Mouse (Mus musculus): ENCODE measurements around the gene Aebp2. TPM values are rescaled to one million over a fixed set of nuclear protein-coding genes. Genes with fewer than 3 reads are reported as not detected.

Gene Aebp2
- polyA plus RNA-seq, 1 experiment from 2014 or later: 11.7 TPM

DNA sequence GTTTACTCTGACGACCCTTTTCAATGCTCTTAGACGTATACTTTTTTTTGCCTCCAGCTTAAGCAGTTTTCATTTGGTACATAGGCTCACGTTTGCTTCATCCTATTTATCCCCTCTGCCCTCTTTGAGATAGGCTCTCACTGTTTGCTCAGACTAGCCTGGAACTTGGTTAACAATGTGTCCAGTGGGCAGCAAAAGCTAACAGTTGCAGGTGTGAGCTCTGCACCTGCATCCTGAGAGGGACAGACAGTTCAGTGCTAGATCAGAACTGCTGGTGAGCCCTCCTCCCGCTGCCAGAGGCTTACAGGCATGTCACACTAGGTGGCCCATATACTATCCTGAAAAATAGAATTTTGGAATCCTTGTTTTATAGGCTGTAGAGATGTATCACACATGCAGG lies 7.8 kb downstream of the Aebp2 start:
- H3K27me3 ChIP-seq: no peaks in the 10 kb centered on the region
- H3K4me1 ChIP-seq (replicated peaks): peaks cover 46% of the 10 kb centered on the region
- 0 out of 2 replicates have a peak overlapping the region, but pooled peaks have one; percentile 4 for H3K4me2 ChIP-seq (replicated peaks)
- H3K9me3 ChIP-seq: no peaks in the 10 kb centered on the region
- peaks cover 11% of the 10 kb centered on the region for H3K36me3 ChIP-seq
- no peak overlapping the region for H3K27ac ChIP-seq
- no peak for ATAC-seq
- 28% methylated on average over 4 of the region's 4 CpGs for WGBS
- H3K9ac ChIP-seq (replicated peaks): no peak overlapping the region
- H3K4me3 ChIP-seq (replicated peaks): no peak overlapping the region

GRCm38 (mm10) chr6:140633616-140634015 lies 11.2 kb downstream of the Aebp2 start:
- WGBS: 90% methylated on average over 8 of the region's 8 CpGs
- Histone ChIP-seq H3K9me3 (no peaks in the 10 kb centered on the region), H3K27ac (no peak overlapping the region), H3K4me2 (replicated peaks) (no peak overlapping the region), H3K27me3 (no peaks in the 10 kb centered on the region), H3K4me1 (replicated peaks) (peaks cover 18% of the 10 kb centered on the region), H3K36me3 (peaks cover 38% of the 10 kb centered on the region), H3K4me3 (replicated peaks) (no peak overlapping the region), H3K9ac (replicated peaks) (no peak overlapping the region)
- no peak for ATAC-seq

DNA sequence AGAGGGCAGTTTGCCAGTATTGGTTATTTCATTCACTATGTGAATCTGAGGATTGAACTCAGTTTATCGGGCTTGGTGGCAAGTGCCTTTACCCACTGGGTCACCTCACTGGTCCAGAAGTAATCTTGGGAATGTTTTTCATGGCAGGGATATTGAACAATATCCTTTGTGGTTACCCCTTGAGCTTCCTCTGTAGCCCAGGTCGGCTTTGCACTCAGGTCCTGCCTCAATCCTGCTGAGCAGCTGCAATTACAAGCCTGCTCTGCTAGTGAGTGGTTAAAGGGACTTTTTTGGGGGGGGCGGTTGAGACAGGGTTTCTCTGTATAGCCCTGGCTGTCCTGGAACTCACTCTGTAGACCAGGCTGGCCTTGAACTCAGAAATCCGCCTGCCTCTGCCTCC lies 13.8 kb downstream of the Aebp2 start:
- Histone ChIP-seq H3K4me1 (replicated peaks) (no peaks in the 10 kb centered on the region), H3K4me3 (replicated peaks) (no peak overlapping the region), H3K27me3 (no peaks in the 10 kb centered on the region), H3K4me2 (replicated peaks) (no peak overlapping the region), H3K27ac (no peak overlapping the region), H3K9me3 (no peaks in the 10 kb centered on the region), H3K36me3 (peaks cover 61% of the 10 kb centered on the region), H3K9ac (replicated peaks) (no peak overlapping the region)
- WGBS: 93% methylated on average over 4 of the region's 4 CpGs
- no peak for ATAC-seq

DNA sequence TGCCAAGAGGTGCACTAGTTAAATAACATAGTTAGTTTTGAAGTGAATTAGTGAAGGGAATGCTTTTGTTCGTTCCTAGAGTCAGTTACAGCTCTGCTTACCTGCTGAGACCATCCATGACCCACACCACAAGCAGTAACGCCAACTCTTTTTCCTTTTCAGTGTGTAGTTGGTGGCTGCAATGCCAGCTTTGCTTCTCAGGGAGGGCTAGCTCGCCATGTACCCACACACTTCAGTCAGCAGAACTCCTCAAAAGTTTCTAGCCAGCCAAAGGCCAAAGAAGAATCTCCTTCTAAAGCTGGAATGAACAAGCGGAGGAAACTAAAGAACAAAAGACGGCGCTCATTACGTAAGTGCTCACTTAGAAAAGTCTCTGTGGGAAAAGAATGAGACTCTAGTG lies 19.5 kb downstream of the Aebp2 start:
- Histone ChIP-seq H3K4me1 (replicated peaks) (no peaks in the 10 kb centered on the region), H3K9ac (replicated peaks) (no peak overlapping the region), H3K4me3 (replicated peaks) (no peak overlapping the region), H3K9me3 (no peaks in the 10 kb centered on the region), H3K36me3 (peaks cover 78% of the 10 kb centered on the region), H3K4me2 (replicated peaks) (no peak overlapping the region), H3K27ac (no peak overlapping the region), H3K27me3 (no peaks in the 10 kb centered on the region)
- ATAC-seq: no peak
- 80% methylated on average over 7 of the region's 7 CpGs for WGBS

DNA sequence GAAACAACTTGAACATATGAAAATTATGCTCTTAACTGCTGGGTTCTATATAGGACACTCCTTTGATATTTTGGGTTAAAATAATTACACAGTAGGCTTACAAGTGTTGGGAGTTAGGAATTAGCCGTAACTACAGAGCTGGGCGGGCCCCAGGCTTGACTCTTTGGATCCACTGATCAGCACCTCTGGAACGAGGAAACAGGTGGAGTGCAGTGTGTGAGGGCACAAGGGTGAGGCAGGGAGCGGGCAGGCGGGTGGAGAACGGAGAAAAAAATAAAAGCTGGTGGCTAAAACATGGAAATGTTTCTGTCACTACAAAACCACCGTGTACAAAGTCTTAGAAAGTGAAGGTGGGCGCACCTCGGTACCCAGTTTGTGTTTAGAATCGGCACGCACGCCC lies 20.2 kb downstream of the Aebp2 start:
- Histone ChIP-seq H3K27ac (no peak overlapping the region), H3K4me3 (replicated peaks) (no peak overlapping the region), H3K27me3 (no peaks in the 10 kb centered on the region), H3K4me2 (replicated peaks) (no peak overlapping the region), H3K9me3 (no peaks in the 10 kb centered on the region), H3K36me3 (peaks cover 77% of the 10 kb centered on the region), H3K4me1 (replicated peaks) (no peaks in the 10 kb centered on the region), H3K9ac (replicated peaks) (no peak overlapping the region)
- 96% methylated on average over 12 of the region's 12 CpGs for WGBS
- ATAC-seq: no peak

DNA sequence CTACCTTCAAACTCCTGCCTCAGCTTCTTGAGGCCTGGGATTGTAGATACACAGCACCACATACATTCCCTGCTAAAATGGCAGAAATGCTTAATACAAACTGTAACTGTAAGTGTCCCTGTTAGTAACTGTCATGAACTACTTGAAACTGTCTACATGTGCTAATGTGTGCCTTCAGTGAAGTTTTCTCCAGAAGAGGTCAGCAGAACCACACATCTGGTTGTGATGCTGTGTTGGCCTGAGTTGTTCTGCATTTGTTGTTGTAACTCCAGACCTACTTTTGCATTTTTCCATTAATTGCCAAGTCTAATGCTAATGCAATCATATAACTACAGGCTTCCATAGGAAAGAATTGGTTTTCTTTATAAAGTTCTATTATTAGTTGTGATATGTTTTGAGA lies 23.5 kb downstream of the Aebp2 start:
- no peak overlapping the region for H3K4me2 ChIP-seq (replicated peaks)
- no peaks in the 10 kb centered on the region for H3K27me3 ChIP-seq
- H3K4me1 ChIP-seq (replicated peaks): no peaks in the 10 kb centered on the region
- no peak overlapping the region for H3K27ac ChIP-seq
- no peaks in the 10 kb centered on the region for H3K9me3 ChIP-seq
- H3K36me3 ChIP-seq: peaks cover 70% of the 10 kb centered on the region
- H3K4me3 ChIP-seq (replicated peaks): no peak overlapping the region
- no peak overlapping the region for H3K9ac ChIP-seq (replicated peaks)
- no peak for ATAC-seq

DNA sequence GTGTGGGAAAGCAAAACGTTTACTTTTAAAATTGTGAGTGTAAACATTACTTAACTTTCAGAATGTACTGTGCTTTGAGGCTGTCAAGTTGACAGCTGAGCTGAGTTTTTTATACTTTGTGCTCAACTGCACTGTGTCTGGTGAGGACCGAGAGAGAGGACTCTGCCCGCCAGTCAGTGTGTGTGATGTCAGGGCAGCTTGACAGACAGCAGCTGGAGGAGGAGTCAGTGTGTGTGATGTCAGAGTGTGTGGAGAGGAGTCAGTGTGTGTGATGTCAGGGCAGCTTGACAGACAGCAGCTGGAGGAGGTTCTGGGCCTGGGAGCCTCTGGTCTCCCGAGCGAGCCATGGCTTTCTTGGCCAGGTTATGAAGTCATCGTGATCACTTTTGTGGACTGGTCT lies 24.4 kb downstream of the Aebp2 start:
- no peak overlapping the region for H3K4me3 ChIP-seq (replicated peaks)
- H3K9ac ChIP-seq (replicated peaks): no peak overlapping the region
- no peaks in the 10 kb centered on the region for H3K9me3 ChIP-seq
- H3K4me1 ChIP-seq (replicated peaks): no peaks in the 10 kb centered on the region
- ATAC-seq: 0 out of 2 replicates have a peak, but pooled peaks have one; percentile 34
- H3K4me2 ChIP-seq (replicated peaks): no peak overlapping the region
- 86% methylated on average over 6 of the region's 6 CpGs for WGBS
- no peaks in the 10 kb centered on the region for H3K27me3 ChIP-seq
- no peak overlapping the region for H3K27ac ChIP-seq
- H3K36me3 ChIP-seq: peaks cover 66% of the 10 kb centered on the region

GRCm38 (mm10) chr6:140649812-140650211 lies 27.3 kb downstream of the Aebp2 start:
- H3K27ac ChIP-seq: no peak overlapping the region
- no peak for ATAC-seq
- no peaks in the 10 kb centered on the region for H3K4me1 ChIP-seq (replicated peaks)
- no peak overlapping the region for H3K4me2 ChIP-seq (replicated peaks)
- WGBS: 20% methylated on average over 1 of the region's 1 CpGs
- no peaks in the 10 kb centered on the region for H3K27me3 ChIP-seq
- no peak overlapping the region for H3K9ac ChIP-seq (replicated peaks)
- peaks cover 62% of the 10 kb centered on the region for H3K36me3 ChIP-seq
- no peaks in the 10 kb centered on the region for H3K9me3 ChIP-seq
- no peak overlapping the region for H3K4me3 ChIP-seq (replicated peaks)

DNA sequence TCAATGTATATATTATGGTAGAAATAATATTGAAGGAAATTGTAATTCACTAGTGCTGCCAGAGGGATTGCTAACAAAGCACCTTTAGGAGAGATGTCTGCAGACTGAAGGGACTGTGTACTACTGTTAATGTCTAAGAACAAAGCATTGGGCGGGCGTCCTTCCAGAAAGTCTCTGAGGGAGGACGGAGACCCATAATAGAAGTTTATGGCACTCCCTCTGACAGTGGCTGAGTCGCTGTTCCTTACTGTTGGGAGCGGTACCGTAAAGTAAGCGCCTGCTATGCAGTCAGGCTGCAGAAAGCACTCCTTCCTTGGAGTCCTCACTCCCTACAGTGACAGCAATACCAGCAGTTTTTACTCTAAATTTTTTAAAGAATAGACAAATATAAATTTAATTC lies 29.5 kb downstream of the Aebp2 start:
- Histone ChIP-seq H3K36me3 (peaks cover 53% of the 10 kb centered on the region), H3K4me1 (replicated peaks) (no peaks in the 10 kb centered on the region), H3K27me3 (no peaks in the 10 kb centered on the region), H3K4me3 (replicated peaks) (no peak overlapping the region), H3K9me3 (no peaks in the 10 kb centered on the region), H3K4me2 (replicated peaks) (no peak overlapping the region), H3K9ac (replicated peaks) (no peak overlapping the region), H3K27ac (no peak overlapping the region)
- 92% methylated on average over 7 of the region's 7 CpGs for WGBS
- ATAC-seq: 0 out of 2 replicates have a peak, but pooled peaks have one; percentile 14

- H3K9ac ChIP-seq (replicated peaks): no peak overlapping the region
- H3K4me1 ChIP-seq (replicated peaks): no peaks in the 10 kb centered on the region
- no peak overlapping the region for H3K4me2 ChIP-seq (replicated peaks)
- 98% methylated on average over 7 of the region's 7 CpGs for WGBS
- no peaks in the 10 kb centered on the region for H3K27me3 ChIP-seq
- no peak for ATAC-seq
- H3K4me3 ChIP-seq (replicated peaks): no peak overlapping the region
- no peaks in the 10 kb centered on the region for H3K9me3 ChIP-seq
- H3K27ac ChIP-seq: no peak overlapping the region
- peaks cover 30% of the 10 kb centered on the region for H3K36me3 ChIP-seq
These were observed 33.0 kb downstream of the Aebp2 start for GRCm38 (mm10) chr6:140655451-140655850.

DNA sequence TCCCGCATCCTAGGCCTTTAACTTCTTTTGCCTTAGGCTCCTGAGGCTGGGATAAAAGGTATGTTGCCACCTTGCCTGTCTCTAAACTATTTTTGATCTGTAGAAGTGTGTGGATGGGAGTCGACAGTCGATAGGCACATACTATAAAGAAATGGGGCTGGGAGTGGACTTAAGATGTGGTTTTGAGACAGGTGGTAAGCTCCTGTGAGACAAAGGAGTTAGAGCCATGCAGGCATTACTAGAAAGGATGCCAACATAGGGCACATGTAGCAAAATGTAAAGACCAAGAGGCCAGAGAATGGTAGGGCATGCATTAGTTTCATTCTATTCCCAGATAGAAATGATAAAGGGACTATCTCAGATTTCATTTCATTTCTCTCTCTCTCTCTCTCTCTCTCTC lies 34.5 kb downstream of the Aebp2 start:
- H3K9me3 ChIP-seq: no peaks in the 10 kb centered on the region
- no peak overlapping the region for H3K4me3 ChIP-seq (replicated peaks)
- no peak for ATAC-seq
- H3K4me2 ChIP-seq (replicated peaks): no peak overlapping the region
- H3K4me1 ChIP-seq (replicated peaks): no peaks in the 10 kb centered on the region
- WGBS: 94% methylated on average over 3 of the region's 3 CpGs
- no peak overlapping the region for H3K9ac ChIP-seq (replicated peaks)
- peaks cover 24% of the 10 kb centered on the region for H3K36me3 ChIP-seq
- no peak overlapping the region for H3K27ac ChIP-seq
- H3K27me3 ChIP-seq: no peaks in the 10 kb centered on the region

- Histone ChIP-seq H3K4me1 (replicated peaks) (no peaks in the 10 kb centered on the region), H3K4me2 (replicated peaks) (no peak overlapping the region), H3K27me3 (no peaks in the 10 kb centered on the region), H3K9me3 (no peaks in the 10 kb centered on the region), H3K36me3 (peaks cover 17% of the 10 kb centered on the region; the same call in 1 of the 2 replicates), H3K9ac (replicated peaks) (no peak overlapping the region), H3K4me3 (replicated peaks) (no peak overlapping the region), H3K27ac (no peak overlapping the region)
- ATAC-seq: no peak
- WGBS: 89% methylated on average over 3 of the region's 3 CpGs
These were observed 35.6 kb downstream of the Aebp2 start for GRCm38 (mm10) chr6:140657920-140658522.

GRCm38 (mm10) chr6:140661111-140661510 lies 38.6 kb downstream of the Aebp2 start:
- Histone ChIP-seq H3K4me1 (replicated peaks) (no peaks in the 10 kb centered on the region), H3K27me3 (no peaks in the 10 kb centered on the region), H3K9ac (replicated peaks) (no peak overlapping the region), H3K9me3 (no peaks in the 10 kb centered on the region), H3K4me3 (replicated peaks) (no peak overlapping the region), H3K27ac (no peak overlapping the region), H3K36me3 (no peaks in the 10 kb centered on the region), H3K4me2 (replicated peaks) (no peak overlapping the region)
- WGBS: 95% methylated on average over 10 of the region's 10 CpGs
- no peak for ATAC-seq
